Mouse (Mus musculus): ENCODE results near the gene Fam227b. TPM values are rescaled to one million over a fixed set of nuclear protein-coding genes. Genes with fewer than 3 reads are reported as not detected.

Gene Fam227b
- total and polyA plus RNA-seq, 2 experiments from 2014 or later = not detected

DNA sequence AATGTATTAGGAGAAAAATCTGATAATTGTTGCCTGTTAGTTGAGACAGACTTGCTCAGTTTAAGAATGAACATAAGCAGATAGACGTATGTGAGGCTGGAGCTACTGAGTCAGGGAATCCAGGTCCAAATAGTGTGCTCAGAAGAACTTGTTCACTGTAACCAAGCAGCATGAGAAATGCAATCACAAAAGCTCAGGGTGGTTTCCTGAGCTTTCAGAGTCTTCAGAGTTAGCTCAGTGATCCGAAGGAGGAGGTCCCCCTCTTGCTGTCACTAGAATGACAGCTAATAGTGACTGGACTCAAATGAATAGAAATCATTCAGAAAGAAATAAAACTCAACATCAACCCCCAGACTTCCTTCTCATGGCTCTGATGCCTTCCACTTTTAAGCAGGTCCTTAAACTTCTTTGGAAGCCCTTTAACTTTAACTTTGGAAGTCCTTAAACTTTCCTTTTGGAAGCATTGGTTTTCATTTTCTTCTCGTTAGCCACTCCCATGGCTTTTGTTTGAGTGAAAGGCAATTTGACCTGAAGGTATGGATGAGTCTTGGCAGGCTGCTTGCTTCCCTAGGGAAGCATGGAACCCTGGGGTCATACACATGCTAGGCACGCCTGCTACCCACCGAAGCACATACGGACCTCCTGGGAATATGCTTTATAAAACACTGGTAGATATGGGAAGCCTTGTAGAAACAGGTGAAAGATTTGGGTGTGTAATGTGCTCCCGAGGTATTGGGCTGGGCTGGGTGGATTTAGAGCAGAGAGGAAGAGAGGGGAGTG is 113.4 kb downstream of the Fam227b start:
- DNase-seq (ENCODE audit: low spot score) (no peak), ATAC-seq (ENCODE audit: low FRiP score) (no peak)
- TF ChIP-seq CTCF (IDR thresholded peaks at IDR 0.05) = no peak
- Histone ChIP-seq H3K9me3 (ENCODE audit: low read length) (no peaks in the 10 kb centered on the region), H3K4me2 (ENCODE audit: low read depth, low read length, poor library complexity, severe bottlenecking) (no peak overlapping the region), H3K9ac (replicated peaks; ENCODE audit: low read length, poor library complexity, severe bottlenecking) (no peak overlapping the region), H3K4me3 (ENCODE audit: low read depth, low read length) (no peak overlapping the region), H3K27me3 (ENCODE audit: insufficient read depth, low read length) (no peaks in the 10 kb centered on the region), H3K36me3 (ENCODE audit: insufficient read depth, low read length) (no peaks in the 10 kb centered on the region), H3K4me1 (ENCODE audit: insufficient read depth, low read length) (no peaks in the 10 kb centered on the region), H3K27ac (ENCODE audit: low read depth, low read length) (no peak overlapping the region)
- WGBS = 69% methylated on average over 7 of the region's 7 CpGs

DNA sequence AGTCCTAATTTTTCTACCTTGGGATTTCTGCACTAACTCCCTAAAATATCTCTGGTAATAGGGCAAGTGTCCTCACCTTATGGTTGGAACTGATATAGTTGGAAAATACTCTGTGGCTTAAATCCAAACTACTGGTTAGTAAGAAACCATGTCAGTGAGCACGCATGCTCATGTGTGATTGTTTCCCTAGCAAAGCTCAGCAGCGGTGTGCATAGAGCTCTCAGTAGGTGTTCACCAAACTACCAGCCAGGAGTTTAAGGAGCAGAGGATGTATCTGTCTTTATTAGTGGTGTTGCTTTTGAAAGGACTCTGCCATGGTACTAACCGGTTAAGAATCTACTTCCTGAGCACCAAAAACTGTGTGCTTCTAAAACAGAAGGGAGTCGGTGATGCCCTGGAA is 115.7 kb downstream of the Fam227b start:
- no peak overlapping the region for H3K9ac ChIP-seq (replicated peaks; ENCODE audit: low read length, poor library complexity, severe bottlenecking)
- no peak overlapping the region for H3K4me2 ChIP-seq (ENCODE audit: low read depth, low read length, poor library complexity, severe bottlenecking)
- H3K36me3 ChIP-seq (ENCODE audit: insufficient read depth, low read length) = no peaks in the 10 kb centered on the region
- no peaks in the 10 kb centered on the region for H3K4me1 ChIP-seq (ENCODE audit: insufficient read depth, low read length)
- TF ChIP-seq CTCF (IDR thresholded peaks at IDR 0.05) = no peak
- ATAC-seq (ENCODE audit: low FRiP score) (no peak), DNase-seq (ENCODE audit: low spot score) (no peak)
- H3K27ac ChIP-seq (ENCODE audit: low read depth, low read length) = no peak overlapping the region
- WGBS = 89% methylated on average over 4 of the region's 4 CpGs
- H3K4me3 ChIP-seq (ENCODE audit: low read depth, low read length) = no peak overlapping the region
- no peaks in the 10 kb centered on the region for H3K27me3 ChIP-seq (ENCODE audit: insufficient read depth, low read length)
- H3K9me3 ChIP-seq (ENCODE audit: low read length) = no peaks in the 10 kb centered on the region

DNA sequence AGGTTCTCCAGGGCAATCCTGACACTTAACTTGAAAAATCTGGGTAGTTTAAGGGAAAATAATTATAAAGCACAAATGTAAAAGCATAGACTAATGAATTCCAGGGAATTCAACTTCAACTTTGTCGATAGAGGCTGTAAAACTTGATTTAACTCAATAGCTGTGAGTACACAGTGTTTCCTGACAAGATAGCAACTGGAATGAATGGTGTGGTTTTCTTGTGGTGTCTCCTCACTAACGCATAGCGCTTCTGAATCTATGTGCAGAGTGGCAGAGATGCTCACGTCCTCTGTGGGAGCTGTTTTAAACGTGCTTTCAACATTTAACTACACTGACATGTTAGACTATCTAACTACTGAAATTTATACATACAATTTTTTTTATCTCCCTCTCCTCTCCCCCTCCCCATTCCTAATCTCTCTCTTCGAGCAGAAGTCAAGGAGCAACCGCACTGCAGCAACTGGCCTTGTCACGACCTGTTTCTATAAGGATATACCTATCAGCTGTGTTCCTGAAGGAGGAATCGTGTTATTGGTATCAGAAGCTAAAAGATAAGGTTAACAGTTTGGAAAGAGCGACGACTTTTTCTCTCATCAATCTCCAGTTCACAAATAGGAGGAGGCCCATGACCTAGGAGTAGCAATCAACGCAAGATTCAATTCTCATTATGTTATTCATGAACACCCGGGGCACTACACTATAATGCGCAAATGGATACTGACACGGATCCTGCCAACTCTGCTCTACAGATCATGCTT is 116.6 kb downstream of the Fam227b start:
- H3K4me3 ChIP-seq (ENCODE audit: low read depth, low read length) = no peak overlapping the region
- 79% methylated on average over 15 of the region's 15 CpGs for whole genome bisulfite sequencing
- H3K9me3 ChIP-seq (ENCODE audit: low read length) = no peaks in the 10 kb centered on the region
- H3K9ac ChIP-seq (replicated peaks; ENCODE audit: low read length, poor library complexity, severe bottlenecking) = no peak overlapping the region
- no peak overlapping the region for H3K4me2 ChIP-seq (ENCODE audit: low read depth, low read length, poor library complexity, severe bottlenecking)
- no peak for DNase-seq (ENCODE audit: low spot score)
- no peak overlapping the region for H3K27ac ChIP-seq (ENCODE audit: low read depth, low read length)
- ATAC-seq (ENCODE audit: low FRiP score) = no peak
- TF ChIP-seq CTCF (IDR thresholded peaks at IDR 0.05) = no peak
- no peaks in the 10 kb centered on the region for H3K4me1 ChIP-seq (ENCODE audit: insufficient read depth, low read length)
- H3K36me3 ChIP-seq (ENCODE audit: insufficient read depth, low read length) = no peaks in the 10 kb centered on the region
- H3K27me3 ChIP-seq (ENCODE audit: insufficient read depth, low read length) = no peaks in the 10 kb centered on the region

DNA sequence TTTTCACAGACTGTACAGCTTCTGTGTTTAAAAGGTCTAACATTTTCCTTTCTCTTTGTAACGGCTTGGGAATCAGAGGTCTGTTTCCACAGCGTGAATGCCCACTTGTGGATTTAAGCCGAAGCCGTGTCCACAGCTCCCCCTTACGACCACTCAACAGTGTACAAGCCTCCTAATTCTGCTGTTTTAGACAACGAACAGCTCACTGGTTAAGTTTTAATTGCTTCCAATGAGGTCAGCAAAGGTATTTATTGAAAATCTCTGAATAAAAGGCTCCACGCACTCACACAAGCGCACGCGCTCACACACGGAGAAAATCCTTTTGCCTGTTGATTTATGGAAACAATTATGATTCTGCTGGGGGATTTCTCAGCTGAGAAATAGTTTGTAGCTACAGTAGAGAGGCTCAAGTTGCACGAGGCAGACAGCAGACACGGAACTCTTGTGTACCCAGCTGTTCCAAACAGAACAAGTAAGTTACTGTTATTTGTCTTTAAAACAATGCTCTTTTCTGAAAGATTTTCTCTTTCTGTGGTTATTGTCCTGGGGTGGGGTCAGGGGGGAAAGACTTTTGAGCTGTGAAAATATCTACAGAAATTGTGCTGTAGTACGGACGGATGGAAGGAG is 117.3 kb downstream of the Fam227b start, which contains the start of gene Fgf7:
TSS of gene Fgf7 (plus strand) at position 280 of the 627 bp plus-strand sequence.
- 67% methylated on average over 15 of the region's 15 CpGs for WGBS
- H3K36me3 ChIP-seq (ENCODE audit: insufficient read depth, low read length) = no peaks in the 10 kb centered on the region
- no peak within 1 kb of the TSS for H3K4me2 ChIP-seq (ENCODE audit: low read depth, low read length, poor library complexity, severe bottlenecking)
- H3K4me1 ChIP-seq (ENCODE audit: insufficient read depth, low read length) = no peaks in the 10 kb centered on the region
- H3K27ac ChIP-seq (ENCODE audit: low read depth, low read length) = no peak within 1 kb of the TSS
- H3K27me3 ChIP-seq (ENCODE audit: insufficient read depth, low read length) = no peaks in the 10 kb centered on the region
- no peaks in the 10 kb centered on the region for H3K9me3 ChIP-seq (ENCODE audit: low read length)
- ATAC-seq (ENCODE audit: low FRiP score) (peak; percentile 52; the same call in 1 of the 2 replicates), DNase-seq (ENCODE audit: low spot score) (peak; percentile 51)
- H3K9ac ChIP-seq (replicated peaks; ENCODE audit: low read length, poor library complexity, severe bottlenecking) = no peak within 1 kb of the TSS
- TF ChIP-seq CTCF (IDR thresholded peaks at IDR 0.05) = peak; percentile 68
- no peak within 1 kb of the TSS for H3K4me3 ChIP-seq (ENCODE audit: low read depth, low read length)

DNA sequence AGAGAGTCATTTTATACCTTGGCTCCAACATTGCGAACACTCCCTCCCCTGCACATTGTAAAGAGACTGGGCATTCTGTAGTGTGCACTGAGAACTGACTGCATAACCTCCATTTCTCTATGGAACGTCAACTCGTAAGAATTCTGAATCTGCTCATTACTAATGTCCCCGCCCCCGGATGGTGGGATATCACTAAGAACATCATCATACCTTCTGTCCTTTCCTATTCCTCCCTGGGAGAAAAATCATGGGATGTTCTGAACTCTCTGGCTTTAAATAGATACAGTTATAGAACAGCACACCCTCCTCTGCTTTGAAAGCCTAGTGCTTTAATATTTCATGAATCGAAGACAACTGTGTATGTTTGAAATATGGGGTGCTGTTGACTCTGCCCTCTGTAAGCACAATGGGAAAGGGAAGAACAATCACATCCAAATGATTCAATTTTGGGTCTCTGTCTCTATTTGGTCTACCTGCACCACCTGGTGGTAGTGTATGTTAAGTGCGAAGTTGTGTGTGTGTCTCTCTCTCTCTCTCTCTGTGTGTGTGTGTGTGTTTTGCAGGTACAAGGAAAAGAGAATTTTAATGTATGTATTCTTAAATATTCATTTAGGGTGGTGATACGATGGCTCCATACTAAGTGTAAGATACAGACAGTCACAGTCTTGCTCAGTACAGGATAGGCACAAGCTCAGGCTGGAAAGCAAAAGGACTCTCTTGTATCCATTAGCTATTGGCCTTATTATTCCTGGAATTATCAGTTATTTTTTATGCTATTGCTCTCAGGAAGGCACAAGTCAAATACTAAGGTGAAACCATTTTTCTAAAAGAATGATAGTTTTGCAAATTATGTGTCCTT is 118.5 kb downstream of the Fam227b start:
- peak; percentile 82 for TF ChIP-seq CTCF (IDR thresholded peaks at IDR 0.05)
- Histone ChIP-seq H3K9me3 (ENCODE audit: low read length) (no peaks in the 10 kb centered on the region), H3K4me1 (ENCODE audit: insufficient read depth, low read length) (no peaks in the 10 kb centered on the region), H3K36me3 (ENCODE audit: insufficient read depth, low read length) (no peaks in the 10 kb centered on the region), H3K4me2 (ENCODE audit: low read depth, low read length, poor library complexity, severe bottlenecking) (no peak overlapping the region), H3K27me3 (ENCODE audit: insufficient read depth, low read length) (no peaks in the 10 kb centered on the region), H3K27ac (ENCODE audit: low read depth, low read length) (no peak overlapping the region), H3K4me3 (ENCODE audit: low read depth, low read length) (no peak overlapping the region), H3K9ac (replicated peaks; ENCODE audit: low read length, poor library complexity, severe bottlenecking) (no peak overlapping the region)
- ATAC-seq (ENCODE audit: low FRiP score) = peak; percentile 62; the same call in 1 of the 2 replicates
- DNase-seq (ENCODE audit: low spot score) = peak; percentile 49
- WGBS = 75% methylated on average over 8 of the region's 8 CpGs

Measured in midbrain, postnatal 0 days (tissue).